Mouse (Mus musculus): Measurements from ENCODE around the gene Notch2. TPM values are rescaled to one million over a fixed set of nuclear protein-coding genes. Genes with fewer than 3 reads are reported as not detected.

The Notch2 gene
- total and polyA plus RNA-seq, 3 experiments: 3.3 to 11.3 (median 11.1) TPM

DNA sequence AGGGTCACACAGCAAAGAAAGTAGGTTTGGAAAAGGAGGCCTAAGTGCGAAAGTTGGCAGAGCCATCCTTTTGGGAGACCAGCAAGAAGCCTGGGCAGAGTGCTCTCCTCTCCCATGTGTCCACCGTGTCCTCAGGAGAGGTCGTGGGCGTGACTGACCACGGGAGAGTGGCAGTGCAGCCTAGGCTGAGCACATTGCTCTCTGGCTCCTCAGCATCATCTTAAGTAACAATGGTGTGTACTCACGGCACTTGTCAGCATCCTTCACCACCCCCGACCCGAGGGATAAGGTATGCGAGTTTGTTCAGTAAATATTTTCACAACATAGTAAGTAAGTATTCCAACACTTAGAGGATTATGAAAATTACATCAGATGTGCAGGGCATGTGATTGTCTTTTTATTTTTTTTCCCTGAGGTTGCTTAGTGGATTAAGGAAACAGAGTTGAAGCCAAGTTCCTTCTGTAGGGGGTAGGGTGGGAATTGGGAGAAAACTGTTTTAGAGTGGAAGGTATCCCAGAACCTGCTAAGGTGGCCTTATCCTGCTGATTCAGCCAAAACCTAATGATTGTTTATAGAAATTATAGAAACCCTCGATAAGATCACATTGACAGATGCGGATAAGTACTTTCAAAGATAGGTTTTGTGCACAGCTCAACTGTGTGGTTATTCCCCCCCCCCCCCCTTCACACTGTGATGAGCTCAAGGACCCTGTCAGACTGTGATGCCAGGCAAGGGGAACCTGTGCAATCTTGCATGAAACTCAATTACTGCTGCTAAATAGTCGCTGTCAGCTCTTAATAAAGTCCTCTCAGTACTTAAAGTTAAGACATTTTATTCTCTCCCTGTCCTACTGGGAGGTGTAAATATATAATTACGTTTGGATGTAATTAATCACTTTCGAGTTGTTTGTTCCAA, 37.4 kb downstream of the Notch2 start:
- H3K9ac ChIP-seq (ENCODE audit: insufficient read depth, low read depth): no peak overlapping the region
- dilution Hi-C loops (cut with MboI; ENCODE audit: extremely low pct_ligation_motif_present, extremely low pct_unique_long_range_greater_than_20kb, low sequenced_read_pairs) (no loop called here), in situ Hi-C loops (cut with MboI; ENCODE audit: low pct_ligation_motif_present, low pct_unique_long_range_greater_than_20kb, low sequenced_read_pairs) (no loop called here)
- peaks cover 8 to 74% of the 10 kb centered on the region in 2 experiments for H3K4me1 ChIP-seq (ENCODE audit: control insufficient read depth in 1 of 2, insufficient read depth in 2 of 2)
- H3K27me3 ChIP-seq (replicated peaks): no peaks in the 10 kb centered on the region
- H3K27ac ChIP-seq (ENCODE audit: insufficient read depth, low read depth): no peak overlapping the region
- TF ChIP-seq ETS1 (conservative IDR thresholded peaks at IDR 0.05; ENCODE audit: low read depth, low read length) (no peak), IRF4 (IDR thresholded peaks at IDR 0.05; ENCODE audit: low read depth, low read length) (no peak), MEF2A (IDR thresholded peaks at IDR 0.05; ENCODE audit: borderline replicate concordance, low read depth, low read length) (no peak), TBP (conservative IDR thresholded peaks at IDR 0.05; ENCODE audit: low read depth, low read length) (no peak), E2F4 (IDR thresholded peaks at IDR 0.05; ENCODE audit: insufficient replicate concordance, low read depth, low read length) (no peak), CHD2 (IDR thresholded peaks at IDR 0.05; ENCODE audit: low read length) (no peak), KAT2A (IDR thresholded peaks at IDR 0.05; ENCODE audit: insufficient replicate concordance, low read length) (no peak), POLR2A (IDR thresholded peaks at IDR 0.05; ENCODE audit: low read depth, low read length) (no peak), MAFK (IDR thresholded peaks at IDR 0.05; ENCODE audit: insufficient replicate concordance, low read length) (no peak), PAX5 (IDR thresholded peaks at IDR 0.05; ENCODE audit: low read length) (no peak), ZMIZ1 (IDR thresholded peaks at IDR 0.05; ENCODE audit: low read depth, low read length) (no peak), EP300 (IDR thresholded peaks at IDR 0.05; ENCODE audit: low read length) (no peak), SIN3A (IDR thresholded peaks at IDR 0.05; ENCODE audit: low read length) (no peak), MYC (IDR thresholded peaks at IDR 0.05; ENCODE audit: low read depth, low read length) (no peak), TCF12 (IDR thresholded peaks at IDR 0.05; ENCODE audit: low read depth, low read length) (no peak), CTCF (conservative IDR thresholded peaks at IDR 0.05 in 1 of 2, IDR thresholded peaks at IDR 0.05 in 1 of 2; ENCODE audit: low read depth in 2 of 2, low read length in 2 of 2) (no peak), CHD1 (IDR thresholded peaks at IDR 0.05; ENCODE audit: low read depth, low read length) (no peak), ZNF384 (IDR thresholded peaks at IDR 0.05; ENCODE audit: low read depth, low read length) (no peak), HCFC1 (IDR thresholded peaks at IDR 0.05; ENCODE audit: low read depth, low read length) (no peak)
- H3K4me2 ChIP-seq (ENCODE audit: insufficient read depth, low read depth, poor library complexity, severe bottlenecking): no peak overlapping the region
- DNase-seq (ENCODE audit: extremely low read depth): peak; percentile 48
- no peaks in the 10 kb centered on the region for H3K79me2 ChIP-seq (replicated peaks; ENCODE audit: control insufficient read depth, extremely low read depth, insufficient read depth, poor library complexity, severe bottlenecking)
- peaks cover 0 to 28% of the 10 kb centered on the region in 2 experiments for H3K36me3 ChIP-seq (replicated peaks in 1 of 2; ENCODE audit: control insufficient read depth in 1 of 2, insufficient read depth in 1 of 2, low read length in 1 of 2)
- H3K9me3 ChIP-seq (replicated peaks; ENCODE audit: low read length): no peaks in the 10 kb centered on the region
- H3K4me3 ChIP-seq (replicated peaks in 1 of 3; ENCODE audit: low read depth in 2 of 3, low read length in 2 of 3, poor library complexity in 1 of 3): peak overlapping the region in 1 of 3 experiments; percentile 26

DNA sequence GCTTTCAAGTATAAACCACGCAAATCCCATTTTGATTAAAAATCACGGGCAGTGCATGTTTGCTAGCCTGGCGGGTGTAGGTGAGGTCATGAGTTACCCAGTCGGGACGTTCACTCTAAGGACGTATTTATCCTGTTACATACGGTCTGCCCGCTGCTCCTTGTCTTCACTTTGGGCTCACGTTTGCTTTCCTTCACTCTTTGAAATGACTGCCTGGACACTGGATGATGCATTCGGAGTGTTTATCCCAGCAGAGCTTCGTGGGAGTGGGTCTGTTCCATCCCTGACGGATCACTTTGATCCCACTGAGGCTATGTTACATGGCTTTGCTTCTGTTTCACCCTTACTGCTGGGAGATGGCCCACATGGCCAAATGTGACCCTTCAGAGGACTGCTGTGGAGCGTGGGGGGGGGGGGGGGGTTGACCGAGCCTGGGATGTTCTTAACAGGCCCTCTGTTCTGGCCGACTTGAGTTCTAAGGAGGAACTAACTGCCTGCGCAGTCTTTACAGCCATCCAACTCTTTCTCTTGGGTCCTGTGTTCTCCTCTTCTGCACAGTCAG, 38.2 kb downstream of the Notch2 start:
- DNase-seq (ENCODE audit: extremely low read depth): peak; percentile 32
- Histone ChIP-seq H3K4me3 (replicated peaks in 1 of 3; ENCODE audit: low read depth in 2 of 3, low read length in 2 of 3, poor library complexity in 1 of 3) (no peak overlapping the region), H3K36me3 (replicated peaks in 1 of 2; ENCODE audit: control insufficient read depth in 1 of 2, insufficient read depth in 1 of 2, low read length in 1 of 2) (peaks cover 0 to 34% of the 10 kb centered on the region in 2 experiments), H3K9me3 (replicated peaks; ENCODE audit: low read length) (no peaks in the 10 kb centered on the region), H3K9ac (ENCODE audit: insufficient read depth, low read depth) (no peak overlapping the region), H3K4me2 (ENCODE audit: insufficient read depth, low read depth, poor library complexity, severe bottlenecking) (no peak overlapping the region), H3K27me3 (replicated peaks) (no peaks in the 10 kb centered on the region), H3K4me1 (ENCODE audit: control insufficient read depth in 1 of 2, insufficient read depth in 2 of 2) (peaks cover 8 to 66% of the 10 kb centered on the region in 2 experiments), H3K27ac (ENCODE audit: insufficient read depth, low read depth) (no peak overlapping the region), H3K79me2 (replicated peaks; ENCODE audit: control insufficient read depth, extremely low read depth, insufficient read depth, poor library complexity, severe bottlenecking) (no peaks in the 10 kb centered on the region)
- in situ Hi-C loops (cut with MboI; ENCODE audit: low pct_ligation_motif_present, low pct_unique_long_range_greater_than_20kb, low sequenced_read_pairs): no loop called here
- dilution Hi-C loops (cut with MboI; ENCODE audit: extremely low pct_ligation_motif_present, extremely low pct_unique_long_range_greater_than_20kb, low sequenced_read_pairs): no loop called here
- TF ChIP-seq HCFC1 (IDR thresholded peaks at IDR 0.05; ENCODE audit: low read depth, low read length): no peak
- no peak for TF ChIP-seq TCF12 (IDR thresholded peaks at IDR 0.05; ENCODE audit: low read depth, low read length)
- TF ChIP-seq JUND (conservative IDR thresholded peaks at IDR 0.05; ENCODE audit: low read depth, low read length): no peak
- no peak for TF ChIP-seq POLR2A (IDR thresholded peaks at IDR 0.05; ENCODE audit: low read depth, low read length)
- no peak for TF ChIP-seq GABPA (IDR thresholded peaks at IDR 0.05; ENCODE audit: insufficient replicate concordance, low read depth, low read length)
- TF ChIP-seq MXI1 (IDR thresholded peaks at IDR 0.05; ENCODE audit: low read depth, low read length): no peak
- TF ChIP-seq CTCF (conservative IDR thresholded peaks at IDR 0.05 in 1 of 2, IDR thresholded peaks at IDR 0.05 in 1 of 2; ENCODE audit: low read depth in 2 of 2, low read length in 2 of 2): no peak
- no peak for TF ChIP-seq MYC (IDR thresholded peaks at IDR 0.05; ENCODE audit: low read depth, low read length)
- no peak for TF ChIP-seq MAZ (IDR thresholded peaks at IDR 0.05; ENCODE audit: low read depth, low read length)
- TF ChIP-seq TBP (conservative IDR thresholded peaks at IDR 0.05; ENCODE audit: low read depth, low read length): no peak
- no peak for TF ChIP-seq E2F4 (IDR thresholded peaks at IDR 0.05; ENCODE audit: insufficient replicate concordance, low read depth, low read length)
- TF ChIP-seq CHD2 (IDR thresholded peaks at IDR 0.05; ENCODE audit: low read length): no peak
- no peak for TF ChIP-seq CHD1 (IDR thresholded peaks at IDR 0.05; ENCODE audit: low read depth, low read length)
- no peak for TF ChIP-seq MAX (IDR thresholded peaks at IDR 0.05; ENCODE audit: low read length)
- TF ChIP-seq SMC3 (IDR thresholded peaks at IDR 0.05; ENCODE audit: low read depth, low read length): no peak
- no peak for TF ChIP-seq UBTF (IDR thresholded peaks at IDR 0.05; ENCODE audit: low read depth, low read length)
- no peak for TF ChIP-seq ELF1 (IDR thresholded peaks at IDR 0.05; ENCODE audit: low read depth, low read length)
- TF ChIP-seq KAT2A (IDR thresholded peaks at IDR 0.05; ENCODE audit: insufficient replicate concordance, low read length): no peak
- no peak for TF ChIP-seq PAX5 (IDR thresholded peaks at IDR 0.05; ENCODE audit: low read length)
- no peak for TF ChIP-seq POLR2AphosphoS2 (IDR thresholded peaks at IDR 0.05; ENCODE audit: low read depth, low read length)

Measured in CH12.LX (cell line).